Mouse (Mus musculus): Measurements from ENCODE around the gene Cit.

Gene Cit

DNA sequence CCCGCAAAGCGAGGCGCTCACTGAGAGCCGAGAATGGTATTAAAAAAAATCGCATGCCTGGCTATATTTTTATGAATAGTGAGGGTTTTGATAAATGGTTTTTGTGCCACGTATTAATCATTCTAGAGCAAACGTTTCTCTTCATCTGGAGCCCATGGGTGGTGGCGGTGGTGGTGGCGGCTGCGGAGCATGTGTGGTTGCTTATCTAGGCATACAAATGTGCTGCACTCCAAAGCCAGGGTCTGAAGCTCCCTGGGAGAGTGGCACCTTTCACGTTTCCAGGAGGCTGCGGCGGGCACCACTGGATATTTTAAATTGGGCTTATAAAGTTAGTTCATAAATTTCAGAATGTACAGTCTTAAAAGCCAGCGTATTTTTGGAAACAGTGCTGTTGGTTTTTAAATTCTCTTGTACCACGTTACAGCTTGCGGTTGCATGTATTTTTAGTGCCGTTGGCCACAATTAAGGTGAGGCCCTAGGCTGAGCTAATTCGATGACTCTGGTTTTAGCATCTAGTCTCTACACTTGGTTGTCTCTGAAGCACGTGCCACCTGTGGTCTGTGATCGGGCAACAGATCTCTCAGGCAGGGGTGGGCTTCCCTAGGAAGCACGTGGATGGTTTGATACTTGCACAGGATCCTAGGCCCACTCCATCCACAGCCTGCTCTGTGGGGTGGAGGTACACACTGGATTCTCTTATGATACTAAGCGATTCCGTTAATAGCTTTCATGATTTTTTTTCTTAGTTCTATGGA is 73.7 kb downstream of the Cit start:
- DNase-seq, result no peak

DNA sequence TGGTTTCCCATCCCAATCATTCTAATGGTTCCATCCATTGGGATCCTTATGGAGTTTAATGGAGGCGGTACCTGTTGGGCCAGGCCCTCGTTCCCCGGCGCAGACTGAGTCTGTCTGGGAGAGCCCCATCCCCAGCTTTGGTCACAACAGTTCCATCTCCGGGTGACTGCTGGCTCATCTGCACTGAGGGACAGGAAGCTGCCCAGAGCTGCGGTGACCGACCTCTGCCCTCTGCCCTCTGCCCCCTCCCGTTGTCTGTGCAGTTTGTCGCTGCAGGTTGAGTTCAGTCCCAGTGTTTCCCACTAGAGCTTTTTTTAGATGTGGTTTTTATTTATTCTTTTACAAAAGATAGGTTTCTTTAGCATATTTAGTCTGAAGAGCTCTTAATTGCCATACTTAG is 76.9 kb downstream of the Cit start:
- DNase-seq, result no peak

DNA sequence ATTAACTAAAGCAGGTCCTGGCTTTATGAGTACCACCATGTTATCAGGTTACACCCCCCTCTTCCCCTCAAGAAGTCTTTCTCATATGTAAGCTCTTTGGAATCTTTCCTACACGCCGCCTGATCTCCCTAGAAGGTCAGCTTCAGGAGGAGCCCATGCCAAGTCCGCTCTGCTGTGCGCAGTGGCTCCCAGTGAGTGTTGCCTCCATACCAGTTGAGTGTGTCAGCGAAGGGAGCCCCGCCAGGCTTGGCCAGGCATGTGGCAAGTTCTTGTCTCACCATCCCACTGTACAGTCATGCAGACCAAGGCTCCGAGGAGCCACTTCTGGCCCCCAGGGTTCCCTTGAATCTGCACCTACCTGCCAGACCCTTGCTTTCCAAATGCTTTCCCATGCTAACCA is 79.9 kb downstream of the Cit start:
- no peak for DNase-seq

DNA sequence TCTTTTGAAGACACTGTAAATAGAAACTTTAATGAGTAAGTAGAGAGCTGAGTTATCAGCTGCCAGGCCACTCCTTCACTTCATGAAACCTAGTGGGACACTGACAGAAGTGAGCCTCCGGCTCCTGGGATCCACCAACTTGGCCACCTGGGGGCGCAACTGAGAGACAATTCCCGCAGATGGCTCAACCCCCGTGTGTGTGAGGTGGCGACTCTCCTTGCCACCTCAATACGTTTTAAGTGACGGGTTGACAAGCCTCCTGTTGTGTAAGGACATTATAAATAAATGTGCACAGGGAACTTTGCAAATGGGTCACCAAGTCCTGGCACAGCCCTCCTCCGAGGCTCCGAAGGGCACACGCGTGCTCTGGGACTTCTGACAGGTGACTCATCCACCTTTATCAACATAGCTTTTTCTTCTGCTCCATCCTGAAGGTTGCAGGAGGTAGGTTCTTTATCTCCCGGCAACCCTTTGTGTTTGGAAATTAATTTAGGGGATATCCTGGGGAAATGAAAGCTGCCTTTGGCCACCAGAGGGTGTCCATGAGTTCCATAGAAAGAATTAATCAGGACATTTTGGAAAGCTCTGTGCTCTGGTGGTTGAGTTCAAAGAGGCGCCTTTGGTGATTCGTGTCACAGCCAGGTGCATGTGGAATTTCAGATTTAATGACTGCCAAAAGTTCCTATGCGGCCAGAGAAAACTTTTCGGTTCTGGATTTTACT is 83.9 kb downstream of the Cit start:
- no peak for DNase-seq

DNA sequence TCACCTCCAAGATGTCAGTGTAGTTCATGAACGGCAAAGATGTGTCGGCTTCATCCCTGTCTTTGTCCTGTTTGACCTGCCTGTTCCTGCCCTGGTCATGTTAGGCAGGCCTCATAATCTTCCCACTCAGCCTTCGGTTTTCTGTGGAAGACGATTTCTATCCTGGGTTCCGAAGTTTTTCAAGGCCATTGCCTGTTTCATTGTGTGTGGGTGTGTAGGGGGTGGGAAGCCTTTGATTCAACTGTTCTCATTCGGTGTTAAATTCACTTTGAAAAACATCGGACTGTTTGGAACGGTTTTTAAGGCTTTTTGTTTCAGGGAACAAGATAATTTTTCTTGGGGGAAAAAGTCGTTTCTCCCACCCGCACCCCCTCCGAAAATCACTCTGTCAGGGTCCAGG is 87.2 kb downstream of the Cit start:
- DNase-seq, result no peak

DNA sequence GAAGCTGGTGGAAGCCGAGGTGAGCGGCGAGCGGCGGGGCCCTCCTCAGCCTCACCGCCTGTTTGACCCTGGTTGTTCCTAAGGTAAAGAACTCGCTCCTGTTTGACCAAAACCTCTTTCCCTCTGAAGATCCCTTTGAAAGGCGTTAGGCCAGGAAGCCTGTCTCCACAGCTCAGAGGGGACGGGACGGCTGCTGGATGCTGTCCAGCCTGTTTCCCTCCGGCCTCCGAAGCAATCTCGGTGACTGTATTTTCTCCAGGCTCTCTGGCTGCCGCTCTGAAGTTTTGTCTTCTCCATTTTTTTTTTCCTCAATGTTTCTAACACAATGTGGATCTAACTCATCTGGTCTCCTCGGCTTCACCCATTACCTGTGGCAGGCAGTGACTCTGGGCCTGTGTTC is 91.8 kb downstream of the Cit start:
- DNase-seq, result no peak

DNA sequence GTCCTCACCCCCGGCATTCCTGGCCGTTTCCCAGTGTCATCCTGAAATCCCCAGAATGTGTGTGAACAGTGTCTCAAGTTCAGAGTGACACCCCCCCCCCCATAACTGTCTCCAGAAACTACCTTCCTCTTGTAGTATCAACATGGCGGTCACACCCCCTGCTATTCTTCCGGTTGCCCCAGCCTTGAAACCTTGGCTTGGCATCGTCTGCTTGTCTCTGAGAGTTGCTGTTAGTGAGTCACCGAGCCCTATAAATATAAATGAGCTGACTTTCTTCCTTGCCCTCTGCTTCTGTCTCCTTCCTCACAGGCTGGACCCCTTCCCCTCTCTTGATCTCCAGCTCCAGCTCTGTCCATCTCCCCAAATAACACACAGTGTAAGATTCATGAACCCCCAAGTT is 92.5 kb downstream of the Cit start:
- no peak for DNase-seq

DNA sequence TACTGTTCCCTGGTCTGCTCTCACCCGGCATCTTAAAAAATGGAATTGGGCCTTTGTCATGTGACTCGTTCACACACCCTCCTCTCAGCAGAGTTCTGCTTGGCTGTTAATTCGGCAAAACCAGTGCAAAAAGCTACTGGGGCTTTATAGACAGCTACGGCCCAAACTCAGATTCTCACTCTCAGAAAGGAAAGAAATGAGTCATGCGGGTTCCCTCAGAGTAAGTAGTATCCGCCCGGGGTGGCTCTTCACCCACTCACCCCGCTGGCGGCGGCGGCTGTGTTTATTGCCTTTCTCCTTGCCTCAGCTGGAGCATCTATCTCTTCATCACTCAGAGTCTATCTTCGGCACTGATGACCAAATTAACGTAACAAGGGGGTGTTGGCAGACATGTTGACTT is 93.9 kb downstream of the Cit start:
- DNase-seq, result no peak

DNA sequence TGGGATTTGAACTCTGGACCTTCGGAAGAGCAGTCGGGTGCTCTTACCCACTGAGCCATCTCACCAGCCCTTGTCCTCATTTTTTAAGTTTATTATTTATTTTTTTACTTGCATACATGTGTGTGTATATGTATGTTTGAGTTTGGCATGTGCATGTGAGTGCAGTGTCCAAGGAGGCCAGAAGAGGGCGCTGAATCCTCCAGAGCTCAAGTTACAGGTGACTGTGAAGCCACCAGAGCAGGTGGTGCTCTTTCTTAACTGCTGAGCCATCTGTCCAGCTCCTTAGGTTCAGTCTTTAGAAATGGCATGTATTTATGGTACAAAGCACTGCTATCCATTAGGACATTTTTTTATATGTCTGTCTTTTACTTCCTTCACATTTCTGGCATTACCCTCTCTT is 97.3 kb downstream of the Cit start:
- no peak for DNase-seq

DNA sequence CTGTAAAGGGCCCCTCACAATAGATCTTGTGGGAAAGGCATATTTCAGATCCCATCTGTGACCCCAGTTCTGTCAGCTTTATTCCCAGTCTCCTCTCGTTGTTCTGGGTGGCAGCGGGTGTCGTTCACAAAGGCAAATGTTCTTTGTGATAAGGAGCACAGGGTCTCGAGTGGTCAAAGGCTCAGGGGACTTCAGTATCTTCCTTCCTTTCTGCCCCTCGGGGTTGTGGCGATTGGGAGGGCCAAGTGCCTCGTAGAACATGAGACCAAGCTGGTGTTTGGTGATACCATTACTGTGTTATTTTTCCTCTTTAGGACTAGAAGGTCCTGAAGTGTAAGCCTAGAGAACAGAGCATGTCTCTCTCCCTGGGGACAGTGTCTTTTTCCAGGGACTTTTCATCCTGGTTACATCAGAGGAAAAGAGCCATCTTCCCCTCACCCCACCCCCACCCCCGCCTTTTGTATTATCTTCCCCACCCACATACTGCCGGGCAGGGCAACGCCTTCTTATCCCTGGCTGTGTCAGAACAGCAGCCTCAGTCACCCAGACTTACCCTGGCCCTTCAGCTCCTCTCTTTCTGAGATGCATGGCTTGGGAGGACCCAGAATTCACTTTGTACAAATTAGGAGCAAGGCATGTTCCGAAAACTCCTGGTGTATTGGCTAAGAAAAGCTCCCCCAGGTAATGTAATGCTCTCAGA is 99.9 kb downstream of the Cit start:
- DNase-seq, result no peak

DNA sequence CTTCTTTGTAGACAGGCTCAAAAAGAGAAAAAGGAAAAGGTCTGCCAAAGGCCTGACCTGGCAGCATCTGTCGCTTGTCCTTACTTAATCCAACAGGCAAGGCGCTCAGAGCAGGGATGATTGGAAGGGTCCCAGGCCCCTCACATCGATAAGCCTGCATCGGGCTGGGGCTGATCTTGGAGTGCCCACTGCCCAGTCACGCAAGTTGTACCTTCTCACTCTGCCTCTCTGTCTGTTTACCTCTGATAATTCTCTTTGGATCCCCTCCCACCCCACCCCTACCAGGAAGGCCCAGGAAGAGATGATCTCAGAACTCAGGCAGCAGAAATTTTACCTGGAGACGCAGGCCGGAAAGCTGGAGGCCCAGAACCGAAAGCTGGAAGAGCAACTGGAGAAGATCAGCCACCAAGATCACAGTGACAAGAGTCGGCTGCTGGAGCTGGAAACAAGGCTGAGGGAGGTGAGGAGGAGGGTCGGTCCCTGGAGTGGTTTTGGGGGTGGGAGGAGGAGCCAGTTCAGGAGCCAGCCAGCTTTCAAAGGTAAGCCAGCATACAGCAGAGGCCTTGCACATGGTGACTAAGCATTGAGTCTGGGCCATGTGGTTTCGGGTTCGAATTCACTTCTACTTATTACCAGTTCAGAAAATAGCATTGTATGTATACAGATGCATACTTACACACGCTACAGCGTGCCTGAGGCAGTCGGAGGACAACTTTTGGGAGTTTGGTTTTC is 102.7 kb downstream of the Cit start:
- no peak for DNase-seq

DNA sequence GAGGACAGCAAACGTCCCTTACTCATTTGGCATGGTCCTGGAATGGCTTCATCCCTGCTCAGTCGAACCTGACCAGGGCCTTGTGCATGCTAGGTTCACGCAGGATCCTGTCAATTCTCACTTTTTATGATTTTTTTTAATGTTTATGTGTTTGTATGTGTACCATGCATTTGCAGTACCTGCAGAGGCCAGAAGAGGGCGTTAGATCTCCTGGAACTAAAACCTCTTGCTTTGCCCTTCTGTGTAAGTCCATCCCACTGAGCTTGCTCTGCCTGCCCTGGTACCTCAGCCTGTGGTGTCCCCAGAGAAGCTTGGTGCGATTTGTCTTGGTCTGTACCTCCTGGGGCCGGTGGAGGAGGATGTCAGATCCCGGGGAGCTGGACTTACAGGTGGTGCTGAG is 105.9 kb downstream of the Cit start:
- no peak for DNase-seq

DNA sequence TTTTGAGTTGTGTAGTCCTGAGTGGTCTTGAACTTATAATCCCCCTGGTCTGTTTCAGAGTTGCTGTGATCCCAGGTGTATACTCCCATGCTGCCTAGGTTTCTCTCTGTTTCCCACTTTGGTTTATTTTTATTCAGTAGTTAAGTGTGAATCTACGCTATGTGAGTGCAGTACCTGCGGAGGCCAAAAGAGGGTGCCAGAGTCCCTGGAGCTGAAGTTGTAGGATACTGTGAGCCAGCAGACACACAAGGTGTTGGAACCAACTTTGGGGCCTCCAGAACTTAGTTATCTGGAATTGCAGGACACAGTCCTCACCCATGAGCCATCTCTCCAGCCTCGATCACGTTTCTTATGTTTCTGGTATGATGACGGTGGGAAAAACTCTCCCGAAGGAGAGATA is 108.1 kb downstream of the Cit start:
- DNase-seq, result no peak

DNA sequence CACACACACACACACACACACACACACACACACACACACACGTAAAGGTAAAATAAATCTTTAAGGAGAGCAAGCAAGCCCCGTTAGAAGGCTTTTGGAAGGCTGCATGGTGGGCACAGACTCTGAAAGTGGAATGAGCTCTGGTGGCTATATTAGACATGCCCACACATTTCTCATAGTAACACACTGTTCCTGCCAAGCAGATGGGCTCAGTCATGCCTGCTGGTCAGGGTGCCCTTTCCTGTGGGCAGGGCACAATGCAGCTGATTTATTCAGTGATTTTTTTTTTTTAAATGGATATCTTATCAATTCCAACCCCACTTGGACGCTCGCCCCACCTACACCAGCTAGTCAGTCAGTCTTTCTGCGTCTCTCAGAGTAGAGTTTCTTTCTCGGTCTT is 109.0 kb downstream of the Cit start:
- no peak for DNase-seq

DNA sequence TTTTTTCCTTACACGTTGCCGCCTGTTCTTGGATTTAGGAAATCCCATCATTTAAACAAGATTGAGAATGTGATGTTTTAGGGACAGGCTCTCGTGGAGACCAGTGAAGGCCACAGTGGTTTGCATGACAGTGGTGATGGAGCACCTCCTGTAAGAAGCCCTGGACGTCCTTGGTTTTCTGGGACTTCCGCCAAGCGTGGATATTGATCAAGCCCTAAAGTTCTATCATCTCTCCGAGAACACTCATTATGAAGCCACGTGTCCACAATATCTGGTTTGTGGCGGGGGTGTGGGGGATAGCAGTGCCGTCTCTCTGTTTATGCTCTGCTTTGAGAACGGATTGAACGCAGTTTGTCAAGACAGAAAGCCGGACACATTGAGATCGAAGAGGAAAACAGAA is 109.5 kb downstream of the Cit start:
- DNase-seq, result no peak

DNA sequence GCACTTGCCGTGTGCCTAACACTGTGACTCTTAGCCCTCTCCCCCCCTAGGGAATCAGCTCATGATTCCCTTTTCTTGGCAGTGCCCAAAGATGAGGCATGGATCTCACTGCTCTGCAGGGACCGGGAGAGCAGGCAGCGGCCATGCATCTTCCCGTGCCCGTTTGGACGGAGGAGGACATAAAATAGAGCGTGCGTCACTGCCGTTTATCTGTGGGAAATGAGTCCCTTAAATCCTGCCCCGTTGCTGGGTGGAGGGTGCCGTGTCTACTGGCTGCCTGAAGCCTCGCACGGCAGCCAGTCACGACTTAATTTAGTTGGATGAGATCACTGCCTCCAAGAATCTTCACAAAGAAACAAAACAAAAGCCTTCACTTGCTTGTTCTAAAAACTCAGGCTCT is 110.1 kb downstream of the Cit start:
- DNase-seq, result no peak

DNA sequence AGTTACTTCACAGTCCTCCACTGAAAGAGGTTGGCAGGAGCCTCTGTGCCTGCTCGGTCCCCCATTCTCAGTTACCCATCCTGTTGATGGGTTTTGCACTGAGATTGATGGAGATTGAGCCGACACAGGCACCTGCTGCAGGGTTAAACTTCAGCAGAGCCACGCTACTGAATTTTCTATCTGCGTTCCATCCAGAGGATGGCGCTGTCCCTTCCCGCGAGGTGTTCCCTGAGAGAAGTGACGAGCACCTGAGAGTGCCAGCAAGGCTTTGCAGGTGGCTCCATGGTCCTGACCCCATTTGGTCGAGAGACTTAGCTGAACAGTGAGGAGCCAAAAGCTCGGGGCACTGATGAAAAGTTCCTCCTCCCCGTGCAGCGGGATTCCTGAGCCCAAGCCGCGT is 111.0 kb downstream of the Cit start:
- DNase-seq, result no peak

DNA sequence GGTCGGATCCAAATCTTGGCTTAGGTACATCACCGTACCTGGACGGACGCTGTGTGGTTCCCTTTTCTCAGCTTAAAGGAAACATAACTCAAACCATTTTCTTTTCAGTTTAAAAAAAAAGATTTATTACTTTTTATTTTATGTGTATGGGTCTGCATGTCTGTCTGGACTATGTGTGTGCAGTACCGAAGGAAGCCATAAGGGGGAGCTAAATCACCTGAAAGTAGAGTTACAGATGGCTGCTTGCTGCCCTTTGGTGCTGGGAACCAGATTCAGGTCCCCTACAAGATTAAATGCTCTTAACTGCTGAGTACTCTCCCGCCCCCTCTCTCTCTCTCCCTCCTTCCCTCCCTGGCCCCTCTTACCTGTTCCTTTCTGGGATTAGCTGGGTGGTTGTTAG is 112.1 kb downstream of the Cit start:
- no peak for DNase-seq

DNA sequence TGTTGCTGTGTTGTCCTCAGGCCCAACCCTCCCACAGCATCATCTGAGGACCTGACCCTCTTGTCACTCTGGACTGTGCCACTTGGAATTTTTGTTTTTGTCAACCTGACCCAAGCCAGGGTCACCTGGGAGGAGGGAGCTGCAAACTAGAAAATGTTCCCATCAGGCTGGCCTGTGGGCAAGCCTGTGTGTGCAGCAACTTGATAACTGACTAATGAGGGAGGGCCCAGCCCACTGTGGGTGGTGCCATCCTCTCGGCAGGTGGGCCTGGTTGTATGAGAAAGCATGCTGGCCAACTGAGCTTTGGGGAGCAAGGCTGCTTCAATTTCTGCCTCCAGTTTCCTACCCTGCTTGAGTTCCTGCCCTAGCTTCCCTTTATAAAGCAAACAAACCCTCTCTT is 113.3 kb downstream of the Cit start:
- no peak for DNase-seq

DNA sequence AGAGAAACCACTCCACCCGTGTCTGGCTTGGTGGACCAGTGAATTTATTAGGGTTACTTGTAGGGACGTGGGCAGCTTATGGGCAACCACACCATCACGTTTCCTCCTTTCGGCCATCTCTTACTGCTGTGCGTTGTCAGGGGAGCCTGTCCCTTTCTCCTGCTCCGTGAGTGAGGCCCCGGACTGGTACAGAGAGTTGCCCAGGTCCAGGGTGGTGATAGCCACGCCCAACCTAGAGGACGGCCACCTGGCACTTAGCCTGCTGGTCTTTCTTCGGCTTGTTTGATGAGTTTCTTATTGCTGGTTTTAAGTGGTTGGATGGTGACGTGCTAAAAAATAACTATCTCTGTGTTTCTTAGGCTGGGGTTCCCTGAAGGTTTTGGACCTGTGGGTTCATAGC is 113.7 kb downstream of the Cit start:
- DNase-seq, result no peak

DNA sequence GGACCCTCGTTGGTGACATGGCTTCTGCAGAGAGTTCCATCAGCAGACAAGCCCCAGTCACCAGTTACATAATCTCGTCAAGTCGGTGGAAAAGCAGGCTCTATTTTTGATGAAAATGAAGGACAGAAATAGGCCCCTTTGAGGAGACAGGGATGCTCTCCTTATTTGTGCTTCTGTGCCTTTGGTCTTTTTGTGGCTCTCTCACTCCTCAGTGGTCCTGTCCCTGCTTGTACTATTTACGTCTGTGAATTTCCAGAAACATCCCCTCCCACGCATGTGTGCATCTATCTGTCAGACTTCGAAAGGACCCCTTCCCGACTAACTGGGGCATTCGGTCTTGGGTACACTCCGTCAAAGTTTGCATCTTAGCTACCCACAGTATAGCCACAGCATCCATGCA is 116.7 kb downstream of the Cit start:
- no peak for DNase-seq

DNA sequence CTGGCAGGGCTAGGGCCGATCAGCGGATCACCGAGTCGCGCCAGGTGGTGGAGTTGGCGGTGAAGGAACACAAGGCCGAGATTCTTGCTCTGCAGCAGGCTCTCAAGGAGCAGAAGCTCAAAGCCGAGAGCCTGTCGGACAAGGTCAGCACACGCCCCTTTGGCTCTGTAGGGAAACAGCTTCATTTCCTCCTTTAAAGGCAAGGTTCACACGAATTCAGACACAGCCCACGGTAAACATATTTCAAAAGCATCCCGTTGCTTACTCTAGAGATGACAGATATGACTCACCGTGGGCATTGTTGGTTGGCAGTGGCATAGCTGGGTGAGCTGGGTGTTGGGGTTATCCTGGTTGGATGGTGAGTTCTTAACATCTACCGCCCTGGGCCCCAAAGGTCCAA is 126.2 kb downstream of the Cit start:
- DNase-seq, result no peak

DNA sequence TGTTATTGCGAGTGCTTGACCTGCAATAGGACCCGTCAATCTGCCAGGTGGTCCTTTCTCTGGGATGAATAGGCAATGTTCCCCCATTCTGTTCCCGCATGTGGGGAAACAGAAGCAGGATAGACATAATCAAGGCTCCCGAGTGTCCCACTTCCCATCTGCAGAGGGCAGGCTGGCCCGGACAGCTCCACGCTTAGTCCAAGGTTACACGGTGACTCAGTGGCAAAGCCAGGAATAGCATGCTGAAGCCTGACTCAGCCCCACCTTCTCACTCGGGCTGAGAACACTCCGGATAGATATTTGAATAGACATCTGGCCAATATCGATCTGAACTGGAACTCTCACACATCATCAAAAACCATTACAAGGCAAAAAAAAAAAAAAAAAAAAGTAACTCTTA is 130.6 kb downstream of the Cit start:
- DNase-seq, result no peak

DNA sequence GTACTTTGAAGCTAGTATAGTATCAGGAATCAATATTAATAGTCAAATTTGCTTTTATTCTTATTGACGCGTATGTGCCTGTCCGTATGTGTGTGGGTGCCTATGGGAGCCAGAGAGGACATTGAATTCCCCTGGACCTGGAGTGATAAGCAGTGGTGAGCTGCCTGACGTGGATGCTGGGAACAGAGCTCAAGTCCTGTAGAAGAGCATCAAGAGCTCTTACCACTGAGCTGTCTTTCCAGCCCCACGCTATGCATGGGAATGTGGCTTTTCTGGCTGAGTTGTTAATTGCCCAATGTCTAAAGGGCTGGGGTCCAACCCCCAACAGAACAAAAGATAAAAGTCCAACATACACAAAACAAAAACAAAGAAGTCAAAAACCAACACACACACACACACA is 131.4 kb downstream of the Cit start:
- no peak for DNase-seq

All from cerebellum, adult 8-10 months (tissue).